Mouse (Mus musculus) kidney, postnatal 4 days (tissue): ENCODE measurements around the gene Oog1.
"Not testable (repeated sequence)": the region's sequence is repeated elsewhere in the genome, so short reads cannot be mapped to it uniquely, and the experiment has no call there.

Source experiments
- DNase-seq, 2 experiments: peaks; one replicate each; pipeline ENCODE4 v3.0.0; 2021; ENCODE audit warnings: mixed read lengths in 2 of 2

Oog1 gene

GRCm38 (mm10) chr12:87602388-87602787 is at the start of gene Oog1:
TSS of gene Oog1 (plus strand) at chr12:87602688.
- DNase-seq = not testable (repeated sequence)

- not testable (repeated sequence) for DNase-seq
Observed at GRCm38 (mm10) chr12:87601388-87601787, 1.1 kb upstream of the Oog1 start.

DNA sequence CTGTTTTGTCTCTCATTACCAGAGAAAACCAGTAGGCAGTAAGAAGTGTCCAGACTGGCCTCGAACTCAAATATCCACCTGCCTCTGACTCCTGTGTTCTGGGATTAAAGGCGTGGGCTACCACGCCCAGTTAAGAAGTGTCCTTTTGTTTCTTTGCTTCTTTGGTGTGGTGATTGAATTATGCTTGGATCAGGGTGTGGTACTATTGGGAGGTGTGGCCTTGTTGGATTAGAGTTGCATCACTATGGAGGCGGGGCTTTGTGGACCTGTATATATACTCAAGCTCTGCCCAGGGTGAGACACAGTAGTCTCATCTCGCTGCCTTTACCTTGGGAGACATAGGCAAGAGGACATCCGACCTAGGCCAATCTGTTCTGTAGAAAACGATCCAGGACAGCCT is 16.1 kb downstream of the Oog1 start, which contains the start of gene Gm4027:
Gene Gm4027 (plus strand): TSS at position 301 of the 400 bp plus-strand sequence.
- not testable (repeated sequence) for DNase-seq

DNA sequence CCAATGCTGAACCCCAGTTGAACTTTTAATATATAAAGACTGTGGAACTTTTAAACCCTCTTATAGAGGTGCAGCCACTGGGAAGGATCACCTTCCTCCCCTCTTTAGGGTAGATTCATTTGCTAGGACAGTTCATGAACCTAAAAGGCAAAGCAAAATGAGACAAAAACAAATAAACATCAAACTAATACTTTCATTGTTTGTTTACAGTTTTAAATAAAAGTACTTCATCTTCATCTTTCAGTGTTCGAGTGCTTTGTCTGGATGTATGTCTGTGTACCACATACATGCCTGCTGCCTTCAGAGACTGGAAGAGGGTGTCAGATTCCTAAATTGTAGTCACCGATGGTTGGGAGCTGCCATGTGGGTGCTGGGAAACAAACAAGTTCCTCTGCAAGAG is 42.0 kb downstream of the Oog1 start, which contains the start of gene Gm16381:
Gene Gm16381 (minus strand): TSS at position 101 of the 400 bp plus-strand sequence.
- not testable (repeated sequence) for DNase-seq

- DNase-seq = not testable (repeated sequence)
Observed at GRCm38 (mm10) chr12:87652916-87653703, 50.6 kb downstream of the Oog1 start.
